Mouse (Mus musculus) retina, embryonic 14.5 days (tissue): ENCODE measurements around the gene H2afv.
"Not testable (repeated sequence)": the region's sequence is repeated elsewhere in the genome, so short reads cannot be mapped to it uniquely, and the experiment has no call there.

Source experiments
- DNase-seq: peaks from one replicate; pipeline ENCODE4 v3.0.0-alpha.2; 2015; ENCODE audit warnings: low spot score

Gene H2afv

DNA sequence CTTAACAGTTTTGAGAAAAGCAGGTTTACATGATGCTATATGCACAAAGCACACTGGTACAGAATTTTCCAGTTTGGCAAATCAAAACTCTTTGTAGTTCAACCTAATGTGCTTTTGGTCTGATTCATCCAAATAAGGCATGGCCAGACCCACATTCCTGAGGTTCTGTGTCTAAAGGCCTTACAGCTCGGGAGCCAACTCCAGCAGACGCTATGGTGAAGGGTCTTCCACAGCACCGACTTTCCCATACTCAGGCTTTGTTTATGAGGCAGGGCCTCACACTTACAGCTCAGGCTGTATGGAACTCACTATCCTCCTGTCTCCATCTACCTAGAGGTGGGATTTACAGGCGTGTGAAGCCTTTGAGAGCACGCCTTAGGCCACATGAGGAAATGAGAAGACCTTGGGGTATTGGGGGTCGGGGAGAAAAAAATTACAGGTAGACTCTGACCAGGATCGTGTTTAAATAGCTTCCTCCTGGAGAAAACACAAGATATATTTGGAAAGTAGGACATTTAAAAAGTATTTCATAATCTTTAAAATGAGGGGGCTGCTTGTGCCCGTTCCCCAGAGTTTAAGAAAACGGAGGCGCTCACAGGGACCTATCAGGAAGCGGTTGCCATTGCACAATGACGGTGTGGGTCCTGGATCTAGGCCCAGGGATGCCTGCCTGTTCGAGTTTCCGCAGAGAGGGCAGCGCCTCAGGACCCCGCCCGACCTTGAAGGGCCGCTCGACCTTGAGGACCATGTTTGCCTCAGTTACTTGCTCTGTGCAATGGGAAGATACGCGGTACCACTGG, 29.3 kb downstream of the H2afv start, which contains the start of gene Ppia:
Gene Ppia, plus strand, starts transcription at position 693 of the 800 bp plus-strand sequence.
- DNase-seq, result no peak

DNA sequence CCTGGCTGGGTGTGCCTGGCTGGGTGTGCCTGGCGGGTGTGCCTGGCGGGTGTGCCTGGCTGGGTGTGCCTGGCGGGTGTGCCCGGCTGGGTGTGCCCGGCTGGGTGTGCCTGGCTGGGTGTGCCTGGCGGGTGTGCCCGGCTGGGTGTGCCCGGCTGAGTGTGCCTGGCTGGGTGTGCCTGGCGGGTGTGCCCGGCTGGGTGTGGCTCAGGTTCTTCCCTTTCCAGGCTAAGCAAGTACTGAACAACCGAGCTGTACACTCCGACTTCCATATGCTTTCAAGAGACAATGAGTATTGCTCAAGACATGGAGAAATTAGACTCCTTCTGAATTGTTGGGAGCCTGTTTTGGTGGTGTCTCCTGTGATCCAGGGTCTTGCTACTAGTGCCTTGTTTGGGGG, 31.0 kb downstream of the H2afv start:
- DNase-seq, result no peak

DNA sequence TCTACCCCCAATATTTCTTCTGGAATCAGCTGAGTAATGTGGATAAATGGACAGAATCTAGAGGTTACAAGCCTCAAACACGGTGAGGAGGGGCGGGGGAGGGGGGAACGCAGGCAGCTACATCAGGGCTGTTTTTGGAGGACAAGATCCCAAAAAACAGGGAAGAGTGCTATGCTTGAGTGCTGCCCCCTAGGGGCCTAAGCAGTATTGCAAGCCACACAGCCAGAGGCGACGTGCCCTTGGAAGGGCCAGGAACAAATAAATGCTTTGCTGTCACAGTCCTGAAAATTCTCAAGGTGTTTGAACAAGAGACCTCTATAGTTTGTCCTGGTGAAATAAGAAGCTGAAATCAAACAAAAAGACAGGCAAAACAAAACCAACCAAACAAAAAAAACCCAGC, 32.6 kb downstream of the H2afv start:
- peak; percentile 89 for DNase-seq

DNA sequence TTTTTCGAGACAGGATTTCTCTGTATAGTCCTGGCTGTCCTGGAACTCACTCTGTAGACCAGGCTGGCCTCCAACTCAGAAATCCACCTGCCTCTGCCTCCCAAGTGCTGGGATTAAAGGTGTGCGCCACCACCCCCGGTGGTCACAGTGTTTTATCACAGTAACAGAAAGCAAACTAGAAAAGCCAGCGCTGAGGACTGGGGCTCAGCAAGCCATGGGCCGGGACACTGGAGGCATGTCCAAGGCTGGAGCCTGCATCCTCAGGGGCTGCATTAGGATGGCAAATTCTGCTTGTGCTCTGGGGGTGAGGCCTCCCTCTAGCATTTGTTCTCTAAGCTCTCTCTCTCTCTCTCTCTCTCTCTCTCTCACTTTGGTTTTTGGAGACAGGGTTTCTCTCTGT, 33.5 kb downstream of the H2afv start:
- not testable (repeated sequence) for DNase-seq

- no peak for DNase-seq
Measured at GRCm38 (mm10) chr11:6410050-6410602, 34.1 kb downstream of the H2afv start.

DNA sequence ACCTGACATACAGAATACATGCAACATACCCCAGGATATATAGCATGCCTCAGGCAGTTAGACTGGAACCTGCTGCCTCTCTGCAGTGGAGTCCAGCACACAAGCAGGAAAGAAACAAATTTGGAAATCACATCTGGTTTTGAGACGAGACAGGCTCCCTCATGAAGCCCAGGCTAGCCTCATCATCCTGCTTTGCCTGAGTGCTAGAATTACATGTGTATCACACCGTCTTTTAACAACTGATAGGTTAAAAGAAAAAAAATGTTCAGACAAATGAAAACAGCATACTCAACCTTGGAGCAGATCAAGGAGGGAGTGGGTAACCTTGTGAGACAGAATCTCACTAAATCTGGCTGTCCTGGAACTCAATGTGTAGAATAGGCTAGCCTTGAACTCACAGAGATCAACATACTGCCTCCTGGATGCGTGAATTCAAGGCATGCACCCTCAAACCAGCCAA, 37.1 kb downstream of the H2afv start:
- no peak for DNase-seq

GRCm38 (mm10) chr11:6406251-6407161, 37.7 kb downstream of the H2afv start:
- DNase-seq, result no peak

DNA sequence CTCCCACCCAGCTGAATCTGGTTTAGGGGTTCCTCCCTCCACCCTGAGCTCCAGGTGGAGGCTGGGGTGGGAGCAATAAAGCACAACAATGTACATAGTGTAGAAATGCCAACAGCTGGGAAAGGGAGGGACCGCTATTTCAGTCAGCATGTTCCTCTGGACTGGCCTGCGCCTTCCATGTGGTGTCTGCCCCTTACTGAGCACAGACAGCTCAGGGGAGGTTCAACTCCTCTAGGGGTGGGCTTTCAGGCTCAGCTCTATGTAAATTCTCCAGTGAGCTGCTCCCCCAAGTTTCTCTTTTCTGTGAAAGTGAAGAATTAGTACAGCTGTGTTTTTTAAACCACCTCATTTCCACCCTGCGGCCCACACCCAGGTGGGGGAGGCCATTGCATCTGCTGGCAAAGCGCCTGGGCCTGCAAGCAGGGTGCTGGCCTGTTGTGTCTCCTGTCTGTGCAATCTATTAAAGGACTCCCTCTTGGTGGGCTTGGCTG, 38.6 kb downstream of the H2afv start:
- DNase-seq, result no peak

DNA sequence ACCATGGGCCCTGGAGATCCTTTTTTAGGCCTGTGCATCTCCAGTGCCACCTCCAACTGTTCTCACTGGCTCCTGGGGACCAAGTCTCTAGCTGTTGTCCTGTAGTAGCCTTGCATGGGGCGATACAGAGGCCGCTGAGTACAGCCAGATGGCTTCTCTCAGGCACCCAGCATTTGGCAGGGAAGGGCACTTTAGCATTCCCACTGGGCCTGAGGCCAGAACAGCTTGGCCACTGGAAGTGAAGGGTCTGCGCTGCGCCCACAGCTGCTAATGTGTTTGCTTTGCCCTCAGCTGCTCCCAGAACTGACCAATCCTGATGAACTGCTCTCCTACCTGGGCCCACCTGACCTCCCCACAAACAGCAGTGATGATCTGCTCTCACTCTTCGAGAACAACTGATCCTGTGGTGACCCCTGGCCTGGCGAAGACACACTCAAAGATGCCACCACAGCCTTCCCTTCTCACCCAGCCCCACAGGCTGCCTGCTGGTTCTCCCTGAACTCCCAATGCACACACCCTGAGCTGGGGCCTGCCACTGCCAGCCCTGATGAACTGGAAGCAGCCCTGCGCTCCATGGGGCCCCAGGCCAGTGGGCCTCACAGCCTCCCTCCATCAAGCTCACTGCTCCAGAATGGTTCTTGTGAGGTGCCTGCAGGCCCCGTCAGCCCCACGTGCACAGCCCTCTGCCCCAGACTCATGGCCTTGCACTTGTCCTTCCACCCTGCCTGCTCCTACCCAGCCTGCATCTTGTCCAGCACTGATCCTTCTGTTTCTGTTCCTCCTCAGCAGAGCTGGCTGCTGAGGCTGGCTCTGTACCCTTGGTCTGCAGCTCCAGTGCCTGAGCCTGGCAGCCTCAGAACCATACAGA, 39.3 kb downstream of the H2afv start:
- no peak for DNase-seq

DNA sequence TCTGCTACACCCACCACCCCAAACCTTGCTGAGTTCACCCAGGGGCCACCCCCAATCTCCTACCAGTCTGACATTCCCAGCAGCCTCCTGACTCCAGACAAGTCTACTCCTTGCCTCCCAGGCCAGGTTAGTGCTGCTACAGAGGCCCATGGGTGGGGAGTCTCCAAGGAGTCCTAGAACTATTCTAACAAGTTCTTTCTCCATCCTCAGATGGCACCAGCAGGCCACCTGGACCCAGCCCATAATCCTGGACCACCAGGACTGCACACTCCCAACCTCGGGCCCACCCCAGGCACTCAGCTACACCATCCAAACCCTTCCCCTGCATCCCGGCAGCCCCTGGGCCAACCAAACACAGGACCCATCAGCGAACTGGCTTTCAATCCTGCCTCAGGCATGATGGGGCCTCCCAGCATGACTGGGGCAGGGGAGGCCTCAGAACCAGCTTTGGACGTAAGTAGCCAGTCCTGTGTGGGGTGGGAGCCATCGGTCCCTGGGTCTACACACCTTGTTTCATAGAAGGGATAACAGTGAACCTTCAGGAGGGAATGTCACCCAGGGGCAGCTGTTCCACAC, 40.3 kb downstream of the H2afv start:
- DNase-seq, result no peak

GRCm38 (mm10) chr11:6402515-6403510, 41.4 kb downstream of the H2afv start:
- DNase-seq, result peak; percentile 72

DNA sequence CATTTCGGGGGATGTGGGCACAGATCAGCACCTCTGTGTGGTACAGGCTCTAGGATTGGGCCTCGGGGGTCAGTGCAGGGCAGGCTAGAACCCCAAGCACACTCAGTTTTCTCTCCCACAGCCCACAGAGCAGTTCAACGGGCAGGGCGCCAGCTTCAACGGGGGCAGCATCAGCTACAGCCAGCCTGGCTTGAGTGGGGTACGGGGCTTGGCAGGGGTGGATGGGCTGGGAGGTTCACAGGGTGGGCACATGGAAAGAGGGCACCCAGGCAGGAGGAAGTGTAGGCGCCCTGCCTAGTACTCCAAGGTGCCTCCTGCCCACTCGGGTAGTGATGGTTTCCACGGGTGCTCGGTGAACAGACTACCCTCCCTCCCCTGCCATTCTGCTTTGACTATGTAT, 46.1 kb downstream of the H2afv start:
- no peak for DNase-seq

GRCm38 (mm10) chr11:6395565-6395964, 48.7 kb downstream of the H2afv start:
- DNase-seq, result no peak

- DNase-seq, result no peak
Measured at GRCm38 (mm10) chr11:6393866-6394265, 50.4 kb downstream of the H2afv start.

GRCm38 (mm10) chr11:6392857-6393256, 51.4 kb downstream of the H2afv start:
- no peak for DNase-seq

- no peak for DNase-seq
Measured at GRCm38 (mm10) chr11:6391516-6392276, 52.5 kb downstream of the H2afv start.

DNA sequence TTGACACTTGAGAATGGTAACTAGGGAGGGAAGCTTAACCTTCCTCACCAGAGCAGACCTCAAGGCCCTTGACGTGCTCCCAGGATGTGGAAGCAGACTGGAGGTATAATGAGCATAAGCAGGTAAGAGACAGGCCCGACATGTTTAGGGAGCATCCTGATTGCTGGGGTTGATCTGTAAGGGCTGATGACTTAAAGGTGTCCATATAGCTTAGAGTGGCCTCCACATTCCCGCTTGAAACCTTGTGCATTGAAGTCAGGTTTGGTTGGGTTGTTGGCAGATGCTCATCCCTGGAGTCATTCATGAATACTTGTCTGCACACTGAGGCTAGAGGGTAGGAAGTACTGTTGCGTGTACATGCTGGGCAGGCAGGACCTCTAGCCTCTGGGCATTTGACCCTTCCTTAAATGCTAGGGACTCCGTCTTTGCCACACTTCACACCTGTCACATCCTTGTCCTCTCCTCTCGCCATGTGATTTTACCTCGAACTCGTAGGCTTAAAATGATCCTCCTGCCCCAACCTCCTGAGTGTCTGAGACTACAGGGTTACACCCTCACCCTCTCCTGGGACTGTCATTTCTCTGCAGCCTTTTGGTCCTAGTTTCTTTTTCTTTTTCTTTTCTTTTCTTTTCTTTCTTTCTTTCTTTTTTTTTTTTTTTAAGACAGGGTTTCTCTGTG, 53.7 kb downstream of the H2afv start:
- no peak for DNase-seq

GRCm38 (mm10) chr11:6389483-6389921, 54.7 kb downstream of the H2afv start:
- peak; percentile 25 for DNase-seq
